Mouse (Mus musculus) adrenal gland, postnatal 36 days (tissue): ENCODE data around the gene Slc5a3. TPM values are rescaled to one million over a fixed set of nuclear protein-coding genes. Genes with fewer than 3 reads are reported as not detected.

Experiments
- DNase-seq, 2 experiments: peaks; one replicate each; pipeline ENCODE4 v3.0.0; 2021; ENCODE audit warnings: mixed read lengths in 1 of 2
- total RNA-seq, 2 experiments: library from RNA; stranded (reverse); gene quantifications; 2 replicates each; pipeline ENCODE4 v1.2.3; 2021

Slc5a3 gene
- total RNA-seq, 2 experiments from 2014 or later: 26.4 to 59.1 TPM

GRCm38 (mm10) chr16:92120899-92121531 is 62.9 kb downstream of the Slc5a3 start:
- no peak for DNase-seq

DNA sequence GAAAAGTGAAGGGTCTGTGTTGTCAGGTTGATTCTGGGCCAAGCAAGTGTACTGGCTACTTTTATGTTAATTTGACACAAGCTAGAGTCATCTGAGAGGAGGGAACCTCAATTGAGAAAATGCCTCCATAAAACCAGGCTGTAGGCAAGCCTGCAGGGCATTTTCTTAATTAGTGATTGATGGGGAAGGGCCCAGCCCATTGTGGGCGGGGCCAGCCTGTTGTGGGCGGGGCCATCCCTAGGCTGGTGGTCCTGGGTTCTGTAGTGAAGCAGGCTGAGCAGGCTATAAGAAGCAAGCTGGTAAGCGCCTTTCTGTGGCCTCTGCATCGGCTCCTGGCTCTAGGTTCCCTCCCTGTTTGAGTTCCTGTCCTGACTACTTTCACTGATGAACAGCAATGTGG is 69.1 kb downstream of the Slc5a3 start:
- no peak for DNase-seq

GRCm38 (mm10) chr16:92127666-92128065 is 69.5 kb downstream of the Slc5a3 start:
- no peak for DNase-seq

DNA sequence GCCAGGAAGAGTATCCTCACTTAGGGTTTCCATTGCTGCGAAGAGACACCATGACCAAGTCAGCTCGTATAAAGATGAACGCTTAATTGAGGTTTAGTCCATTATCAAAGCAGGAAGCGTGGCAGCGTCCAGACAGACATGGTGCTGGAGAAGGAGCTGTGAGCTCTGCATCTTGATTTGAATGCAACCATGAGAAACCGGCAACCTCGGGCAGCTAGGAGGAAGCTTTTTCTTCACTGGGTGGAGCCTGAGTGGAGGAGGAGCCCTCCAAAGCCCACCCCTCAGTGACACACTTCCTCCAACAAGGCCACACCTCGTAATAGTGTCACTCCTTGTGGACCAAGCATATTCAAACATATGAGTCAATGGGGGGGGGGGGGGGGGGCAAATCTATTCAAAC is 71.7 kb downstream of the Slc5a3 start:
- no peak for DNase-seq

DNA sequence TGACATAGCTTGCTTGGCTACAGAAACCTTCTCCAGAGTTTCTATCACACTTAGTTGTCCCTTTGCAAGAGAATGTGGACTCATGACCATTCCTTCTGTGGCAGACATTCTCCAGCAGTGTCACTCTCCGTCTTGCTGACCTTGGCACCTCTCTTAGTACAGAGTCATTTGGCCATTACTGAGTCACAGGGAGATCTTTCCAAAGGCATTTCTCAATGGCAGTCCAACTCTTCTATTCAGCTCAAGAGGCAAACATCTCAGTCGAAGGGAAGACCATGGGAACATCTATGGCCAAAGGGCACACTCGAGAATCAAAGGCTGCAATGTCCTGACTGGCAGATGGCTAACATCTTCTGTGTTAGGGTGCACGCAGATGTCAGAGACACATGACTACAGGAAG is 74.4 kb downstream of the Slc5a3 start:
- DNase-seq: peak in 1 of 2 experiments; percentile 20

DNA sequence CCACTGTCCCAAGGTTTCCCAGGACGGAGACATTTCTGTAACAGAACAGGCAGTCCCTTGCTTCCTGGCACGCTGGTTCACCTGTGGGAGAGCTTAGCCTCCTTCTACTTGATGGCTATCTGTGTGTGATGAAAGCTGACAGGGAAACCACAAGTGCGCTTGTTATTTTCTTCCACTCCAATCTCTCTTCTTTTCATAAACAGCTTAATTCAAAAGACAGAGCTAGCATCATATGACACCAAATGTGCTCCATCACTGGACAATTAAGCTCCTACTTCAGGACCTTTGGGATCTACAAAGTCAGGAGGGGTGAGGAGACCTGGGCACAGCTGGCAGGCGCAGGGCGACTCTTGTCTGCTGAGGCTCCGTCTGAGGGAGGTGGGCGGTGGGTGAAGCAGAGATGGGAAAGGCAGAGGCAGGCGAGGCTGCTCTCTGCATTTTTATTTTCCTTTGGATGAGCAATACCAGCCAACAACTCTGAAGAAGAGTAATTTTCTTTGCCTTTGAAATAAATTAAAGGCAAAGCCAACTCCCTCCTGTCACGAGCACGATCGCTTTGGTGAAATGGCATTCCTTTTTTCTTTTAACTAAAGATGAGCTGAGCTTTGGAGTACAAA is 76.1 kb downstream of the Slc5a3 start:
- DNase-seq: no peak

GRCm38 (mm10) chr16:92136275-92136674 is 78.2 kb downstream of the Slc5a3 start:
- DNase-seq: no peak

Other genes with a start within 250 kb of the Slc5a3 start
- 100 to 1,000 TPM in 1 of 2 experiments, 10 to 100 TPM in 1; 84.1 to 117 TPM for gene Mrps6, start 52 bp upstream of the Slc5a3 start, total RNA-seq
- gene Gm49711, start within 50 bp of the Slc5a3 start, total RNA-seq: not detected
- under 1 TPM in 1 of 2 experiments, not detected in 1; 0.16 TPM for gene Kcne2, start 234.1 kb downstream of the Slc5a3 start, total RNA-seq
- gene Smim11, start 243.0 kb downstream of the Slc5a3 start, total RNA-seq: 10 to 100 TPM; 56.5 to 61.6 TPM